Mouse (Mus musculus): Measurements from ENCODE around the gene Cck. TPM values are rescaled to one million over a fixed set of nuclear protein-coding genes. Genes with fewer than 3 reads are reported as not detected.

Cck gene
- polyA plus RNA-seq, 1 experiment from 2014 or later = 14.0 TPM

DNA sequence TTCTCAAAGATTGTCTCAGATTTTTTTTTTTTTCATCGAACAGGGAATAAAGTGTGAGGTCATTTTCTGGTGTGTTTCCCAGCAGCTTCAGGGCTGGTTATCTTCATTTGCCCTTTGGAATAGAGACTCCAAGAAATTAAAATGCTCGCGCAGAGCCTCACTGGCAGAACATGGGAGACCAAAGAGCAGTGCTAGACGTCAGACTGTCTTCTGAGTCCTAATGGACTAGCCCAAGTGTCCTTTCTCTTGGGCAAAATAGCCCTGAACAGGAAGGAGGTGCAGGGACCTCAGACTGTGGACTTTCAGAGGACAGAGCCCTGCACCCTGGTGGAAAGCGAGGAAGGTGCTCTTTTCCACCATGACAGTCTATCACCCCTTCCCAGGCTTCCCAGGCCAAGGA lies 19.0 kb upstream of the Cck start:
- Histone ChIP-seq H3K36me3 (ENCODE audit: insufficient read depth, low read length) (no peaks in the 10 kb centered on the region), H3K4me3 (replicated peaks; ENCODE audit: low read depth, low read length) (no peak overlapping the region), H3K27ac (no peak overlapping the region), H3K4me1 (replicated peaks; ENCODE audit: insufficient read depth, low read length) (no peaks in the 10 kb centered on the region), H3K4me2 (ENCODE audit: low read length) (no peak overlapping the region), H3K27me3 (ENCODE audit: insufficient read depth, low read length) (no peaks in the 10 kb centered on the region), H3K9me3 (replicated peaks; ENCODE audit: low read length) (no peaks in the 10 kb centered on the region), H3K9ac (ENCODE audit: low read depth, low read length) (no peak overlapping the region)
- TF ChIP-seq CTCF (IDR thresholded peaks at IDR 0.05; ENCODE audit: low read depth) = no peak
- no peak for ATAC-seq (replicated peaks; ENCODE audit: low FRiP score, low read depth)
- 86% methylated on average over 5 of the region's 5 CpGs for WGBS
- no peak for DNase-seq (ENCODE audit: low spot score)

- no peak for TF ChIP-seq CTCF (IDR thresholded peaks at IDR 0.05; ENCODE audit: low read depth)
- no peak for ATAC-seq (replicated peaks; ENCODE audit: low FRiP score, low read depth)
- Histone ChIP-seq H3K4me1 (replicated peaks; ENCODE audit: insufficient read depth, low read length) (no peaks in the 10 kb centered on the region), H3K27ac (no peak overlapping the region), H3K4me3 (replicated peaks; ENCODE audit: low read depth, low read length) (no peak overlapping the region), H3K9ac (ENCODE audit: low read depth, low read length) (no peak overlapping the region), H3K9me3 (replicated peaks; ENCODE audit: low read length) (no peaks in the 10 kb centered on the region), H3K27me3 (ENCODE audit: insufficient read depth, low read length) (no peaks in the 10 kb centered on the region), H3K4me2 (ENCODE audit: low read length) (no peak overlapping the region), H3K36me3 (ENCODE audit: insufficient read depth, low read length) (no peaks in the 10 kb centered on the region)
- WGBS = 89% methylated on average over 4 of the region's 4 CpGs
- no peak for DNase-seq (ENCODE audit: low spot score)
Measured at GRCm38 (mm10) chr9:121511911-121512310, 16.4 kb upstream of the Cck start.

DNA sequence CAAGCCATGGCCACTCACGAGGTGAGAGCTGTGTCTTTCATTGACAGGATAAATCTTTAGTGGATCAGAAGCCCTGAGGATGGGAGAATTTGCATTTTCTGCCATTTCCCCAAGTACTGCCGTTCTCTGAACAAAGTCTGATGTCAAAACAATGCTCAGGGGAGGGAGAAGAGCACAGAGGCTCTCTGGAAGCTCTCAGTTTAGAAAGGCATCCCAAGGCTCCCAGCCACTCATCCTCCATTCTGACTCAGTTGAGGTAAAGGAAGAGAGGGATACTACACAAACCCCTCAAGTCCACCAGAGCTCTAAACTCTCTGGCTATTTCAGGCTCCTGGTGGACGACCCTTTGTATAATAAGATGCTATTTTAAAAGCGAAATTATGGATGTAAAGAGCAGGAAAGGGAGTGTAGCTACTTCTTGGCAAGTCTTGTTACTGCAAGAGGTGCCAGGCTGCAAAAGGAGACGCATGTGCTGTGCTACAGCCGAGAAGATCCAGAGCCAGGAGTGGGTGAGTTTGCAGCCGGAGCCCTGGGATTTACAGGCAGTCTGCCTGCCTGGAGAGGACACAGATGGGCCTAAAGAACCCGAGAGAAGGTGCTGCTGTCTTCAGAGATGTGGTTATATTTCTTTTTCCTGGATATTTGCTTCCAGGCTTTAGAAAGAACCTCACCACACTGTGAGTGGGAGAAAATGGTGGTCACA lies 11.1 kb upstream of the Cck start:
- Histone ChIP-seq H3K36me3 (ENCODE audit: insufficient read depth, low read length) (no peaks in the 10 kb centered on the region), H3K4me3 (replicated peaks; ENCODE audit: low read depth, low read length) (no peak overlapping the region), H3K27me3 (ENCODE audit: insufficient read depth, low read length) (no peaks in the 10 kb centered on the region), H3K9ac (ENCODE audit: low read depth, low read length) (no peak overlapping the region), H3K27ac (no peak overlapping the region), H3K4me1 (replicated peaks; ENCODE audit: insufficient read depth, low read length) (no peaks in the 10 kb centered on the region), H3K4me2 (ENCODE audit: low read length) (no peak overlapping the region), H3K9me3 (replicated peaks; ENCODE audit: low read length) (no peaks in the 10 kb centered on the region)
- TF ChIP-seq CTCF (IDR thresholded peaks at IDR 0.05; ENCODE audit: low read depth) = no peak
- ATAC-seq (replicated peaks; ENCODE audit: low FRiP score, low read depth) = no peak
- no peak for DNase-seq (ENCODE audit: low spot score)
- 61% methylated on average over 8 of the region's 8 CpGs for WGBS

DNA sequence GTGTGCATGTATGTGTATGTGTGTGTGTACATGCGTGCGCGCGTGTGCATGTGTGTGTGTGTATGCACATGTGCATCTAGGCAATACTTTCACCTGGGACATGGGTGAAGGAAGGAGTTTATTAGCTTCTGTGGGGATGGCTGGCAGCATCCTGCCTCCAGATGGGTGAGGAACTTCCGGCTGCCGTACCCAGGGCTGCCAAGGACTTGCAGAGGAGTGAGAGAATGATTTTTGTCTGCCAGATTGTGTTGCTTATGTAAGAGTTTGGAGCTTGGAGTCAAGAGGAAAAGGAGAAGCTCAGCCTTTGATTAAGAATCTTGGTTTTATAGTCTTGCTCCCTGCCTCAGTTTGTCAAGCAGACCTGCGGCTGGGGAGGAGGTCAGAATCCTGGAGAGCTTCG lies 9.9 kb upstream of the Cck start:
- no peak overlapping the region for H3K9ac ChIP-seq (ENCODE audit: low read depth, low read length)
- 89% methylated on average over 8 of the region's 8 CpGs for WGBS
- no peak for ATAC-seq (replicated peaks; ENCODE audit: low FRiP score, low read depth)
- H3K9me3 ChIP-seq (replicated peaks; ENCODE audit: low read length) = no peaks in the 10 kb centered on the region
- H3K27ac ChIP-seq = no peak overlapping the region
- H3K36me3 ChIP-seq (ENCODE audit: insufficient read depth, low read length) = no peaks in the 10 kb centered on the region
- no peaks in the 10 kb centered on the region for H3K4me1 ChIP-seq (replicated peaks; ENCODE audit: insufficient read depth, low read length)
- H3K4me3 ChIP-seq (replicated peaks; ENCODE audit: low read depth, low read length) = no peak overlapping the region
- H3K27me3 ChIP-seq (ENCODE audit: insufficient read depth, low read length) = no peaks in the 10 kb centered on the region
- DNase-seq (ENCODE audit: low spot score) = no peak
- H3K4me2 ChIP-seq (ENCODE audit: low read length) = no peak overlapping the region
- TF ChIP-seq CTCF (IDR thresholded peaks at IDR 0.05; ENCODE audit: low read depth) = no peak

GRCm38 (mm10) chr9:121496102-121496501 lies 608 bp upstream of the Cck start:
- WGBS = 25% methylated on average over 10 of the region's 10 CpGs
- no peak overlapping the region for H3K27ac ChIP-seq
- H3K4me1 ChIP-seq (replicated peaks; ENCODE audit: insufficient read depth, low read length) = 0 out of 2 replicates have a peak, but pooled peaks cover 5% of the 10 kb centered on the region
- H3K36me3 ChIP-seq (ENCODE audit: insufficient read depth, low read length) = no peaks in the 10 kb centered on the region
- no peak for DNase-seq (ENCODE audit: low spot score)
- no peak overlapping the region for H3K4me3 ChIP-seq (replicated peaks; ENCODE audit: low read depth, low read length)
- no peak overlapping the region for H3K4me2 ChIP-seq (ENCODE audit: low read length)
- peaks cover 45% of the 10 kb centered on the region for H3K27me3 ChIP-seq (ENCODE audit: insufficient read depth, low read length)
- no peak for ATAC-seq (replicated peaks; ENCODE audit: low FRiP score, low read depth)
- H3K9ac ChIP-seq (ENCODE audit: low read depth, low read length) = no peak overlapping the region
- no peak for TF ChIP-seq CTCF (IDR thresholded peaks at IDR 0.05; ENCODE audit: low read depth)
- no peaks in the 10 kb centered on the region for H3K9me3 ChIP-seq (replicated peaks; ENCODE audit: low read length)

DNA sequence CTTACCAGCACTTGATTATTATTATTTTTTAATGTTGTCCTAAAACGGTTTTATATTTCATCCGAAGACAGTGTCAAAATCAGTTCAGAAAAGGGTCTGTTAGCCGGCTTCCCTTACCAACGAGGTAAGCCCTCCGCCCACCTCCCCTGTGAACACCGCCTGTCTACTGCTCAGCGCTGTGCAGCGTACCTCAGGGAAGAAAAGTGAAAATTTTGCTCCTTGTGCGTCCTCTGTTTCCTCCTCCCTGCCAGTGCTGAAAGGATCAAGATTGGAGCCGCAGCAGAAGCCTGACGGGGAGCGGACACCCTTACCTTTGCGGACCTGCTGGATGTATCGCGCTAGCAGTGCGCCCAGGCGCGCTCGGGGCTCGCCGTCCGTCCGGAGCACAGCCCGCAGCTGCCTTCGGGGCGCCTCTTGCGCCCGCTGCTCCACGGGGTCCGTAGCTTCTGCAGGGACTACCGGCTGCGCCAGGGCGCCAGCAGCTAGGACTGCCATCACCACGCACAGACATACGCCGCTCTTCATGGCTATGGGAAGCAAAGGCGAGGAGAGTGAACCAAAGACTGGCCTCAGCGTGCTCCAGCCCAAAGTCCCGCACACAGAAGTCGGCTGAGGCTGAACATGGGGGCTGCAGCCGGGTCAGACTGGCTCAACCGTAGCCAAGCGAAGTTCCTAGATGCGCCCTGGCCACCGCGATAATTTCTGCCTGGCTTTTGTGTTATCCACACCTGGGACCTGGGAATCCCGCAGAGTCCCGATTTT lies 1.3 kb downstream of the Cck start:
- H3K27me3 ChIP-seq (ENCODE audit: insufficient read depth, low read length) = peaks cover 45% of the 10 kb centered on the region
- WGBS = 3% methylated on average over 48 of the region's 48 CpGs
- peak; percentile 18 for DNase-seq (ENCODE audit: low spot score)
- peak overlapping the region; percentile 35; the same call in 1 of the 2 replicates for H3K9ac ChIP-seq (ENCODE audit: low read depth, low read length)
- no peaks in the 10 kb centered on the region for H3K9me3 ChIP-seq (replicated peaks; ENCODE audit: low read length)
- H3K4me3 ChIP-seq (replicated peaks; ENCODE audit: low read depth, low read length) = peak overlapping the region; percentile 24
- no peaks in the 10 kb centered on the region for H3K36me3 ChIP-seq (ENCODE audit: insufficient read depth, low read length)
- peak overlapping the region; percentile 46 for H3K4me2 ChIP-seq (ENCODE audit: low read length)
- H3K27ac ChIP-seq = no peak overlapping the region
- TF ChIP-seq CTCF (IDR thresholded peaks at IDR 0.05; ENCODE audit: low read depth) = no peak
- H3K4me1 ChIP-seq (replicated peaks; ENCODE audit: insufficient read depth, low read length) = 0 out of 2 replicates have a peak, but pooled peaks cover 5% of the 10 kb centered on the region
- ATAC-seq (replicated peaks; ENCODE audit: low FRiP score, low read depth) = no peak
